Mouse (Mus musculus): ENCODE data around the gene Ak2. TPM values are rescaled to one million over a fixed set of nuclear protein-coding genes. Genes with fewer than 3 reads are reported as not detected.
A peak's percentile ranks its signal among the peaks of the same experiment; 100 is the strongest.

Ak2 gene
- polyA plus RNA-seq, 1 experiment, result 128 TPM

DNA sequence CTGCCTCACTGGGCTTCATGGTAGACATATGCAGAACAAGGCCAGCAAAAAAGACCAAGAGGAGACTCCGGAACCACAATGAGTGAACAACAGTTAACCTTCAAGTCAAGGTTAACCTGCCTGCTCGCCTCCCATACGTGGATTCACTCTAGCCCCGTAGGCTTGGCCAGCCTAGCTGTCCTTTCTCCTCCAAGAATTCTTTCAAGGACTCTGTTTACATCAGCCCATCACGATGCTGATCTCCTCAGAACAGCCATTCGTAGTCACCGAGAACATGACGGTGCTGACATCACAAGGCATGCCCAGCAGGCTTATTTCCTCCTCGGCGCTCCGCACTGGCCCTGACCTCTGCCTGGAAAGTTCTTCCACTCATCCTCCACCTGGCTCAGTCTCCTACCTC lies 33.6 kb upstream of the Ak2 start:
- Histone ChIP-seq H3K36me3 (replicated peaks; ENCODE audit: low read length) (peaks cover 3% of the 10 kb centered on the region), H3K4me1 (peaks cover 53% of the 10 kb centered on the region), H3K27me3 (replicated peaks) (peaks cover 57% of the 10 kb centered on the region), H3K4me3 (replicated peaks) (no peak overlapping the region), H3K9me3 (no peaks in the 10 kb centered on the region)
- no peak for TF ChIP-seq FLI1 (IDR thresholded peaks at IDR 0.05; ENCODE audit: low read length)
- no peak for TF ChIP-seq GATA1 (IDR thresholded peaks at IDR 0.05; ENCODE audit: borderline replicate concordance, low read length)

DNA sequence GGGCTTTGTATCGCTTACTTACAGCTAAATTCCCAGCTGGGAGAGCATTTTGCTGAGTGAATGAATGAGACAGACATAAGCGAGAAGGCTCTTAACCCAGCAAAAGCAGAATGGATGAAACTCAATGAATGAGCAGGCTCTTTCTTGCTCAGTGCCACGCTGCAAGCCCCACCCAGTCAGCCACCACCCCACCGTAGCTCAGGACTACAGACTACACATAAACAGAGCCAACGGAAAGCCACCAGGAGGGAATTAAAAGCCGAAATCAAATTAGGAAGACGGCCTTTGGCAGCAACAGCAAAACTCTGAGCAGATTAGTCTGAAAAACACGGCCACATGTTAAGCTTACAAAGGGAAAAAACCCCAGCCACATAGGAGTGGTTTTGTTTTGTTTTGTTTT lies 32.9 kb upstream of the Ak2 start:
- H3K4me1 ChIP-seq, result peaks cover 54% of the 10 kb centered on the region
- peaks cover 3% of the 10 kb centered on the region for H3K36me3 ChIP-seq (replicated peaks; ENCODE audit: low read length)
- peaks cover 54% of the 10 kb centered on the region for H3K27me3 ChIP-seq (replicated peaks)
- no peak for TF ChIP-seq GATA1 (IDR thresholded peaks at IDR 0.05; ENCODE audit: borderline replicate concordance, low read length)
- no peak for TF ChIP-seq FLI1 (IDR thresholded peaks at IDR 0.05; ENCODE audit: low read length)
- no peak overlapping the region for H3K4me3 ChIP-seq (replicated peaks)
- no peaks in the 10 kb centered on the region for H3K9me3 ChIP-seq

DNA sequence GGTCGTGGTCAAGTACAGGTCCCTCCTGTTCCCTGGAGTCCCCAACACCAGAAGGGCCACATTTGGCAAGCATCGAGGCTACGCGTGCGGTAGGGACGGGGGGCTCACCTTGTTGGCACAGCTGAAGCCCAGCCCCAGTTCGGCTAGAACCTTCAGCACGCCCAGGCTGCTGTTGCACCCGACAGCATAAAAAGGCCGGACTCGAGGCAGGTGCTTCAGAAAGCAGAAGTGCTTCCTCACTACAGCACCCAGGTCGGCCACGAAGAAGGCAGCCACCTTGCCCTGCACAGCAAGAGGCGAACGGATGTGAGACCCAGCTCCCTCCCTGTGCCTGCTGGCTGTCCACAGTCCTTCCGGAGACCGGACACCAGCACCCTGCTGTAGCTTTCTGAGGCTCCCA lies 32.1 kb upstream of the Ak2 start:
- H3K4me1 ChIP-seq, result peaks cover 56% of the 10 kb centered on the region
- H3K9me3 ChIP-seq, result no peaks in the 10 kb centered on the region
- peaks cover 58% of the 10 kb centered on the region for H3K27me3 ChIP-seq (replicated peaks)
- H3K36me3 ChIP-seq (replicated peaks; ENCODE audit: low read length), result peaks cover 3% of the 10 kb centered on the region
- TF ChIP-seq FLI1 (IDR thresholded peaks at IDR 0.05; ENCODE audit: low read length), result no peak
- no peak for TF ChIP-seq GATA1 (IDR thresholded peaks at IDR 0.05; ENCODE audit: borderline replicate concordance, low read length)
- no peak overlapping the region for H3K4me3 ChIP-seq (replicated peaks)

DNA sequence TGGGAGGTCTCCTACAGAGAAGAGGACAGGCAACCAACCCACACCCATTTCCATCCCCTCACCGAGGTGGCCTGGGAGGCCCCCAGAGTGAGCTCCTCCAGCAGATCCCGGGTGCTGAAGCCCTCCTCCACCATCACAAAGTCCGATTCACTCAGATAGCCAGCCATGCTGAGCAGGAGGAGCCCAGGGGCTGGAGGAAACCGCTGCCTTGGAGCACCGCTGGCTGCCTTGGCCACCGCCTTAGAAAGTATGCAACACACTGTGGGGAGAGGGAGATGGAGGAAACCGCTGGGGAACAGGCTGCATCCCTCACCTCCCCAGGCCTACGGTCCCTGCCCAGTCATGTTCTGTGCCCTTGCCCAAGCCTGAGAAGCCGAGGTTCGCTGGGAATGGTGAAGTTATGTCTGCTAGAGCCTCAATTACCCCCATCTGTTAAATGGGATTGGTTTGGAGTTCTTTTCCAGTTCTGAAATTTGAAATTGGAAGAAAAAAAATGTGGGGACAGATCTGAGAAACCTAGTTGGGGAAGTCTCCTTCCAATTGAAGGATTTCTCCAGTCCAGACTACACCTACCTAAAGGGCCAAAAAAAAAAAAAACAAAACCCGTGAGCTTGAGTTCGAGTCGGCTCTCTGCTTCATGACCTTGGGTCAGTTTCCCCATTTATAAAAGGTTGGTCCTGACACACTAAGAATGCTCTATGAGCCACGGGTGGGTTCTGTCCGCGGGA lies 30.3 kb upstream of the Ak2 start:
- Histone ChIP-seq H3K9me3 (no peaks in the 10 kb centered on the region), H3K36me3 (replicated peaks; ENCODE audit: low read length) (peaks cover 3% of the 10 kb centered on the region), H3K4me1 (peaks cover 59% of the 10 kb centered on the region), H3K27me3 (replicated peaks) (peaks cover 51% of the 10 kb centered on the region), H3K4me3 (replicated peaks) (peak overlapping the region; percentile 94)
- no peak for TF ChIP-seq GATA1 (IDR thresholded peaks at IDR 0.05; ENCODE audit: borderline replicate concordance, low read length)
- no peak for TF ChIP-seq FLI1 (IDR thresholded peaks at IDR 0.05; ENCODE audit: low read length)

DNA sequence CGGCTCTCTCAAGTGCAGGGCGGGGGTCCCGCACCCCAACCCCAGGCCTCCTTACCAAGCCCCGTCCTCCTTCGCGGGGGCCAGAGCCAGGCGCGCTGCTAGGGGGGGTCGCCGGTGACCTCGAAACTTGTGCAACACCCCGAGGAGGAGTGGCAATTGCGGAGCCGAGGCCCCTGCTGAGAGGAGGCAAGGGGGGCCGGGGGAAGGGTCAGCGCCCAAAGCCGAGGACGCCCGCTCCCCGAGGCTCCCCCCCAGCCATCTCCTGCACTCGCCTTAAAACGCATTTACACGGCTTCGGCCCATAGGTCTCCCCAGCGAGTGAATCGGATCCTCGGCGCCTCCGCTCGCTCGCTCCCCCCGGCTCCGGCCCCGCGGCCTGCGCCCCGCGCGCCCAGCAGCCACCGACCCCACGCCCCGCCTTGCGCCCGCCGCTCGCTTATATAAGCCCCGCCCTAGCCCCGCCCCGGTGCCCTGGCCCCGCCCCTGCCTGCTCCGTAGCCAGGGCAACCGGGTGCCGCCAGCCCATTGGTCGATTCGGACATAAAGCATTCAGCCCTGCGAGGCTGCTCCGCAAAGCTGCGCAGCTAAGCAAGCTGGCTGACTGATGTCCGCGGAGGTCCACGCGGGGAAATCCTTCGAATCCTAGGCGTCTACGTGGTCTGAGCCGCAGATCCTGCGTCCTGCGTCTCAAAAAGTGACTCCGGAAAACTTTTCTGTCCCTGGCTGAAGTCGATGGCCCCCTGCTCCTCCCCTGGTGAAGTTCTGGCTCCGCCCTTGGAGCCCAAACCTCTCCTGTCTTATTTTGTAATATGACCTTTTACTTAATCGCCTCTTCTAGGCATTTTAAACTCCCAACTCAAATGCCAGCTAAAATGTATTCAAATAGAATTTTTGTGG lies 29.5 kb upstream of the Ak2 start, which contains the start of gene Azin2:
Gene Azin2, minus strand, starts transcription at position 414 of the 897 bp plus-strand sequence.
- Histone ChIP-seq H3K27me3 (replicated peaks) (peaks cover 59% of the 10 kb centered on the region), H3K4me3 (replicated peaks) (peak within 1 kb of the TSS; percentile 94), H3K9me3 (no peaks in the 10 kb centered on the region), H3K36me3 (replicated peaks; ENCODE audit: low read length) (peaks cover 3% of the 10 kb centered on the region), H3K4me1 (peaks cover 56% of the 10 kb centered on the region)
- TF ChIP-seq GATA1 (IDR thresholded peaks at IDR 0.05; ENCODE audit: borderline replicate concordance, low read length) (no peak), FLI1 (IDR thresholded peaks at IDR 0.05; ENCODE audit: low read length) (no peak)

DNA sequence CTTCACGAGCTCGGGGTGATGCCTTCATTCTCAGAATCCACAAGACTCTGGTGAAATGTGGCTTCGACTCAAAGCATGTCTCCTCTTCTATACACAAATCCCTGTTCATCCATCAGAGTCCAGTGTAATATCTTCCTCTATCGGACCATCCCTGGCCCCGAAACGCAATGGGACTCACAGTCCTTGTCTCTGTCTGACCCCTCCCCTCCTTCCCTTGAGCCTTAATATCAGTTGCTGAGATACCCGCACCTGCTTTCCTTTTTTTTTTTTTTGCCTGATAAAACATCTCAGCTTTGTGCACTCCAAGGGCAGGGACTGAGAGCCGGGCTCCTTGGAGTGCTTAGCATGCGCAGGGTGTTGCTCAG lies 28.9 kb upstream of the Ak2 start:
- Histone ChIP-seq H3K4me3 (replicated peaks) (peak overlapping the region; percentile 94), H3K27me3 (replicated peaks) (peaks cover 64% of the 10 kb centered on the region), H3K9me3 (no peaks in the 10 kb centered on the region), H3K4me1 (peaks cover 50% of the 10 kb centered on the region), H3K36me3 (replicated peaks; ENCODE audit: low read length) (peaks cover 3% of the 10 kb centered on the region)
- TF ChIP-seq FLI1 (IDR thresholded peaks at IDR 0.05; ENCODE audit: low read length) (no peak), GATA1 (IDR thresholded peaks at IDR 0.05; ENCODE audit: borderline replicate concordance, low read length) (no peak)

DNA sequence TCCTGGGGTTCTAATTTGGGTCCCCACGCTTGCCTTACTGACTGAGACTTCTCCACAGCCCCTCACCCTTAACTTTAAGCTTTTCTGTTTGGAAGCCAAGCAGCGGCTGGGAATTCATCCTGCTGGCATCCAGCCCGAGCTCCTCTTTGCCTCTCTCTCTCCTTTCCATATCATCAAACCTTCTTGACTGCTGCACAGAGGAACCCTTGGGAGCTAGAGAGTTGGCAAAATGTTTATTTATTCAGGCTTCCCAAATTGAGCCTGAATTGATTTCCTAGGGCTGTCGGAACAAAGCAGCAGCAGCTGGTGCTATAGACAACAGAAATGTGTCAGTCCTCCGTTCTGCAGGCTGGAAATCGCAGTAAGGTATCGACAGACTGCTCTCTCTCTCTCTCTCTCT lies 25.0 kb upstream of the Ak2 start:
- Histone ChIP-seq H3K36me3 (replicated peaks; ENCODE audit: low read length) (no peaks in the 10 kb centered on the region), H3K4me3 (replicated peaks) (no peak overlapping the region), H3K4me1 (peaks cover 37% of the 10 kb centered on the region), H3K27me3 (replicated peaks) (peaks cover 52% of the 10 kb centered on the region), H3K9me3 (no peaks in the 10 kb centered on the region)
- TF ChIP-seq FLI1 (IDR thresholded peaks at IDR 0.05; ENCODE audit: low read length) (no peak), GATA1 (IDR thresholded peaks at IDR 0.05; ENCODE audit: borderline replicate concordance, low read length) (no peak)

DNA sequence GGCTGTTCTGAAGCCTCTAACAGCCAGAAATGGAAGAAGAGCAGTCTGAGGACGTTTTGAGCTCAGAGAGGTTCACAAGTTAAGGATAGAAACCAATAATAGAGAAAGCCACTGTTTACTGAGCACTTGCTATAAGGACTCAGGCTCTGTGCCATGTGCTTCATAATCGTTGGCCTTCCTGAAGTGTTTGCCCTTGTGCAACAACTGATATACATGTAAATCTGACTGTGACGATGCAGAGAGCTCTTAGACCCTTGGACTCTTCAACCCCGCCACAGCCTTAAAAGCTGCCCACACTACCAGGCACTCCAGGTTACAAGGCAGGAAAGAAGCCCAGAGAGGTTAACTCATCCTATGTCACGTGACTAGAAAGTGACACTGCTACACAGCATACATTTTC lies 22.7 kb upstream of the Ak2 start:
- H3K4me3 ChIP-seq (replicated peaks), result no peak overlapping the region
- H3K4me1 ChIP-seq, result peaks cover 31% of the 10 kb centered on the region
- TF ChIP-seq FLI1 (IDR thresholded peaks at IDR 0.05; ENCODE audit: low read length) (no peak), GATA1 (IDR thresholded peaks at IDR 0.05; ENCODE audit: borderline replicate concordance, low read length) (no peak)
- peaks cover 40% of the 10 kb centered on the region for H3K27me3 ChIP-seq (replicated peaks)
- no peaks in the 10 kb centered on the region for H3K9me3 ChIP-seq
- no peaks in the 10 kb centered on the region for H3K36me3 ChIP-seq (replicated peaks; ENCODE audit: low read length)

DNA sequence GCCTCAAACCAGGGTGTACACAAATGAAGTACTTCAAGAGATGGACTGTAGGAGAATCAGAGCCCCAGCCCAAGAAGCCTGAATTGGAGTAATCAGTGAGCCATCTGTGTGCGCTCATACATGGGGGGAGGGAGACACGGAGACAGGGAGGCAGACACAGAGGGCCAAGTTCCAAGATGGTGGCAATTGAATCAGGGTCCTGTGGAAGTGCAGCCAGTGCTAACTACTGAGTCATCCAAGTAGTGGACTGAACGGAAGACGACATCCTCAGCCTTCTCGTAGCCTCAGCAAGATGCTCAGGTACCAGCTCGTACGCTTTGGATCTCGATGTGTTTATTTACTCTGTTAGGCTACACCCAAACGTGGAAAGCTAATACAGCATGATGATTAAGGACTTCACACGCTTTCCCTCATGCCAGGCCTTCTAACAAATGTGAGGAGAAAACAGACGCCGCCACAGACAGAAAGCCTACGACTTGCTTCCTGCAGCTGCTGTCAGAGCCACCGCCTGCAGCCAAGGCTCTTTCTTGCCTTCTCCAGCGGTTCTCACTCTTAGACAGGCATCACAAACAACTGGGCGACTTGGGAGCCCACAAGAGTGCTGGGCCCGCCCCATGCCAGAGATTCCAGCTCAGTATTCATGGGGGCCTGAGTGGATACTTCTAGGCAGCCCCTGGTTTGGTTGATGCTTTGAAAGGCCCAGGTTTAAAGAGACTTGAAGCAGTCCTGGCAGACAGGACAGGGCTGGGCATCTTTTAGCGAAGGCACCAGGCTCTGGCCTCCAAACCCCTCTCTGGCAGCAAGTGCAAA lies 21.9 kb upstream of the Ak2 start:
- no peaks in the 10 kb centered on the region for H3K36me3 ChIP-seq (replicated peaks; ENCODE audit: low read length)
- peaks cover 33% of the 10 kb centered on the region for H3K27me3 ChIP-seq (replicated peaks)
- H3K4me1 ChIP-seq, result peaks cover 34% of the 10 kb centered on the region
- TF ChIP-seq GATA1 (IDR thresholded peaks at IDR 0.05; ENCODE audit: borderline replicate concordance, low read length), result no peak
- no peak for TF ChIP-seq FLI1 (IDR thresholded peaks at IDR 0.05; ENCODE audit: low read length)
- H3K9me3 ChIP-seq, result no peaks in the 10 kb centered on the region
- no peak overlapping the region for H3K4me3 ChIP-seq (replicated peaks)
